Mouse (Mus musculus): Measurements from ENCODE around the gene Serinc4. TPM values are rescaled to one million over a fixed set of nuclear protein-coding genes. Genes with fewer than 3 reads are reported as not detected.

Serinc4 gene
- polyA plus RNA-seq, 1 experiment: not detected

DNA sequence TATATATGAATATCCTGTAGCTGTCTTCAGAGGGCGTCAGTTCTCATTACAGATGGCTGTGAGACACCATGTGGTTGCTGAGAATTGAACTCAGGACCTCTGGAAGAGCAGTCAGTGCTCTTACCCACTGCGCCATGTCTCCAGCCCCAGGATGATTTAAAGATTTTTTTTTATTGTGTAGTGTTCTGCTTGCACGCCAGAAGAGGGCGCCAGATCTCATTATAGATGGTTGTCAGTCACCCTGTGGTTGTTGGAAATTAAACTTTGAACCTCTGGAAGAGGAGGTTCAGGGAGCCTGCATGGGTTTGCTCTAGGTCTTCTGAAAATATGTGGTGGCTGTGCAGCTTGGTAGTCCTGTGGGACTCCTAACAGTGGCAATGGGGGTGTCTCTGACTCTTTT is 48.4 kb downstream of the Serinc4 start:
- Histone ChIP-seq H3K27ac (ENCODE audit: control insufficient read depth, insufficient read depth, low read depth, low read length, poor library complexity) (no peak overlapping the region), H3K4me1 (ENCODE audit: control insufficient read depth, insufficient read depth, low read length) (no peaks in the 10 kb centered on the region), H3K4me3 (replicated peaks; ENCODE audit: control insufficient read depth, low read depth, low read length) (no peak overlapping the region)
- TF ChIP-seq CTCF (IDR thresholded peaks at IDR 0.05; ENCODE audit: control insufficient read depth, insufficient read depth, low read length) (no peak), POLR2A (IDR thresholded peaks at IDR 0.05; ENCODE audit: borderline replicate concordance, control insufficient read depth, low read depth, low read length) (no peak)
- WGBS: 28% methylated on average over 4 of the region's 4 CpGs

- Histone ChIP-seq H3K27ac (ENCODE audit: control insufficient read depth, insufficient read depth, low read depth, low read length, poor library complexity) (no peak overlapping the region), H3K4me3 (replicated peaks; ENCODE audit: control insufficient read depth, low read depth, low read length) (no peak overlapping the region), H3K4me1 (ENCODE audit: control insufficient read depth, insufficient read depth, low read length) (no peaks in the 10 kb centered on the region)
- TF ChIP-seq POLR2A (IDR thresholded peaks at IDR 0.05; ENCODE audit: borderline replicate concordance, control insufficient read depth, low read depth, low read length): no peak
- TF ChIP-seq CTCF (IDR thresholded peaks at IDR 0.05; ENCODE audit: control insufficient read depth, insufficient read depth, low read length): no peak
Measured at GRCm38 (mm10) chr2:121403296-121403695, 53.3 kb downstream of the Serinc4 start.

- TF ChIP-seq POLR2A (IDR thresholded peaks at IDR 0.05; ENCODE audit: borderline replicate concordance, control insufficient read depth, low read depth, low read length): no peak
- TF ChIP-seq CTCF (IDR thresholded peaks at IDR 0.05; ENCODE audit: control insufficient read depth, insufficient read depth, low read length): no peak
- Histone ChIP-seq H3K27ac (ENCODE audit: control insufficient read depth, insufficient read depth, low read depth, low read length, poor library complexity) (no peak overlapping the region), H3K4me3 (replicated peaks; ENCODE audit: control insufficient read depth, low read depth, low read length) (no peak overlapping the region), H3K4me1 (ENCODE audit: control insufficient read depth, insufficient read depth, low read length) (no peaks in the 10 kb centered on the region)
- WGBS: 22% methylated on average over 8 of the region's 8 CpGs
Measured at GRCm38 (mm10) chr2:121396624-121397023, 60.0 kb downstream of the Serinc4 start.

Other genes with a start within 250 kb of the Serinc4 start
- 14.8 and 20.1 TPM in 2 replicates for gene Trp53bp1, start 185.4 kb downstream of the Serinc4 start, polyA plus RNA-seq (2011; ENCODE audit: insufficient read depth, insufficient read length, low replicate concordance, missing spikeins)
- gene Map1a, start 167.2 kb downstream of the Serinc4 start, polyA plus RNA-seq (2011; ENCODE audit: insufficient read depth, insufficient read length, low replicate concordance, missing spikeins): 0.55 and 0.59 TPM in 2 replicates
- gene Ppip5k1, start 101.4 kb downstream of the Serinc4 start, polyA plus RNA-seq (2011; ENCODE audit: insufficient read depth, insufficient read length, low replicate concordance, missing spikeins): 4.3 and 16.7 TPM in 2 replicates
- gene Ckmt1, start 99.1 kb downstream of the Serinc4 start, polyA plus RNA-seq (2011; ENCODE audit: insufficient read depth, insufficient read length, low replicate concordance, missing spikeins): 4.2 TPM in 1 of 2 replicates, not detected in the other
- gene Strc, start 69.6 kb downstream of the Serinc4 start, polyA plus RNA-seq (2011; ENCODE audit: insufficient read depth, insufficient read length, low replicate concordance, missing spikeins): not detected in 2 replicates
- gene Pdia3, start 43.0 kb downstream of the Serinc4 start, polyA plus RNA-seq (2011; ENCODE audit: insufficient read depth, insufficient read length, low replicate concordance, missing spikeins): 113 and 230 TPM in 2 replicates
- 0.70 and 0.87 TPM in 2 replicates for gene Catsper2, start 43.0 kb downstream of the Serinc4 start, polyA plus RNA-seq (2011; ENCODE audit: insufficient read depth, insufficient read length, low replicate concordance, missing spikeins)
- gene Ell3, start 12.5 kb downstream of the Serinc4 start, polyA plus RNA-seq (2011; ENCODE audit: insufficient read depth, insufficient read length, low replicate concordance, missing spikeins): 9.1 TPM in 1 of 2 replicates, not detected in the other
- 261 and 476 TPM in 2 replicates for gene Serf2, start 7.6 kb downstream of the Serinc4 start, polyA plus RNA-seq (2011; ENCODE audit: insufficient read depth, insufficient read length, low replicate concordance, missing spikeins)
- gene Hypk, start 3.5 kb downstream of the Serinc4 start, polyA plus RNA-seq (2011; ENCODE audit: insufficient read depth, insufficient read length, low replicate concordance, missing spikeins): 64.6 and 70.0 TPM in 2 replicates
- gene Mfap1b, start 17.3 kb upstream of the Serinc4 start, polyA plus RNA-seq (2011; ENCODE audit: insufficient read depth, insufficient read length, low replicate concordance, missing spikeins): 12.4 and 22.0 TPM in 2 replicates
- gene Mfap1a, start 49.9 kb upstream of the Serinc4 start, polyA plus RNA-seq (2011; ENCODE audit: insufficient read depth, insufficient read length, low replicate concordance, missing spikeins): 15.5 and 23.0 TPM in 2 replicates
- gene Wdr76, start 49.9 kb upstream of the Serinc4 start, polyA plus RNA-seq (2011; ENCODE audit: insufficient read depth, insufficient read length, low replicate concordance, missing spikeins): 15.0 and 16.6 TPM in 2 replicates